1 mouse cellular context compared by ENCODE assay signal in genomic region chr11:76210228-76210985, GRCm38 (mm10).
TF ChIP-seq lines count a peak whose summit lies in the region.

No protein-coding gene starts in this region.

TF ChIP-seq in MEL, 35 proteins besides CTCF, POLR2A, EP300 and RAD21:
- TF ChIP-seq ZNF384 (IDR thresholded peaks at IDR 0.05; ENCODE audit: low read depth, low read length) (0 out of 2 replicates have a peak, but pooled peaks have one; percentile 16), MYB (IDR thresholded peaks at IDR 0.05; ENCODE audit: low read depth, low read length) (0 out of 2 replicates have a peak, but pooled peaks have one; percentile 36), CHD1 (IDR thresholded peaks at IDR 0.05; ENCODE audit: low read depth, low read length) (no peak)
